Mouse (Mus musculus) spleen, adult 2 months (tissue): ENCODE results near the gene Ccr10. TPM values are rescaled to one million over a fixed set of nuclear protein-coding genes. Genes with fewer than 3 reads are reported as not detected.
A peak's percentile ranks its signal among the peaks of the same experiment; 100 is the strongest.
"Not testable (repeated sequence)": the region's sequence is repeated elsewhere in the genome, so short reads cannot be mapped to it uniquely, and the experiment has no call there.

ENCODE experiments used
- DNase-seq, 2 experiments: peaks; one replicate each; pipeline versions ENCODE4 v3.0.0 to v3.0.0-alpha.2; 2012 to 2021; ENCODE audit warnings: low spot score in 2 of 2, low read depth in 1 of 2
- H3K27ac ChIP-seq: fragments of 200-500 bp; 2 replicates; pipeline ENCODE4 v1.5.1; 2012; ENCODE audit warnings: low read length, inconsistent platforms; ENCODE audit not compliant: insufficient read depth
- H3K27me3 ChIP-seq: fragments of 200-500 bp; 2 replicates; pipeline ENCODE4 v1.6.1; 2012; ENCODE audit warnings: mild to moderate bottlenecking, moderate library complexity, low read length, inconsistent platforms; ENCODE audit not compliant: control insufficient read depth, insufficient read depth
- H3K36me3 ChIP-seq: fragments of 200-500 bp; 2 replicates; pipeline ENCODE4 v1.6.1; 2012; ENCODE audit warnings: mild to moderate bottlenecking, low read length, inconsistent platforms; ENCODE audit not compliant: control insufficient read depth, insufficient read depth
- H3K4me1 ChIP-seq: fragments of 200-500 bp; 2 replicates; pipeline ENCODE4 v1.6.1; 2011; ENCODE audit warnings: inconsistent platforms; ENCODE audit not compliant: control insufficient read depth, insufficient read depth, insufficient read length
- H3K4me3 ChIP-seq: fragments of 200-500 bp; 2 replicates; pipeline ENCODE4 v1.5.1; 2011; ENCODE audit warnings: mild to moderate bottlenecking, inconsistent platforms; ENCODE audit not compliant: insufficient read depth, insufficient read length; ENCODE audit errors: extremely low read depth
- CTCF ChIP-seq: fragments of 200-500 bp; IDR thresholded peaks from 2 replicates; pipeline ENCODE4 v1.5.1; 2011; ENCODE audit warnings: mild to moderate bottlenecking, inconsistent platforms; ENCODE audit not compliant: insufficient read depth, insufficient read length, insufficient replicate concordance; ENCODE audit errors: extremely low read depth
- POLR2A ChIP-seq: fragments of 200-500 bp; IDR thresholded peaks from 2 replicates; pipeline ENCODE4 v1.6.1; 2011; ENCODE audit warnings: low read depth, low read length, inconsistent platforms
- WGBS: fragments of 180-500 bp; shearing (Covaris S2); methylation state at CpG from one replicate; pipeline ENCODE4 v1.1.7; 2018; 5-methylcytosine and 5-hydroxymethylcytosine counted together
- polyA plus RNA-seq: library from polyadenylated mRNA; depleted of rRNA; stranded (reverse); fragments of >200 nt; gene quantifications from 2 replicates; pipeline ENCODE4 v1.2.3, GENCODE M21; 2012

Ccr10 gene
- polyA plus RNA-seq, 1 experiment, result 1.6 TPM

DNA sequence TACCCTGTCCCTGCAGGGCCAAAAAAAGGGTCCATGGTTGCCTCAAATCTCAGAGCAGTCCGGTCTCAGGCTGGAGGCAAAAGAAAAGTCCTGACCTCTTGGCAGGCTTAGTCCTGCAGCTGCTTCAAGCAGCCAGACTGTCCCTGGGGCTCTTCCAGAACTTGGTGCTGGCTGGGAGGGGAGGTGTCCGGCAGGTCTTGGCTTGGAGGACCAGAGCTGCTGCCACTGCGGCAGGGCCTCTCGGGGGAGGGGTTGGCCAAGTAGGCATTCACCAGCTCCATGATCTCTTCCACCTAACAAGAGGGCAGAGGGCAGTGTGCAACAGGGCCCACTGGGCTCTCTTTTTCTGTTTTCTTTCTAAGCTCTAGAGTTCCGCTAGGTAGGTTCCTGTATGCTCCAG is 12.5 kb downstream of the Ccr10 start:
- 86% methylated on average over 5 of the region's 5 CpGs for WGBS
- H3K27ac ChIP-seq, result no peak overlapping the region
- DNase-seq, result no peak
- H3K36me3 ChIP-seq, result no peaks in the 10 kb centered on the region
- TF ChIP-seq CTCF (no peak), POLR2A (no peak)
- peaks cover 6% of the 10 kb centered on the region for H3K4me1 ChIP-seq
- H3K4me3 ChIP-seq, result no peak overlapping the region
- peaks cover 23% of the 10 kb centered on the region for H3K27me3 ChIP-seq

DNA sequence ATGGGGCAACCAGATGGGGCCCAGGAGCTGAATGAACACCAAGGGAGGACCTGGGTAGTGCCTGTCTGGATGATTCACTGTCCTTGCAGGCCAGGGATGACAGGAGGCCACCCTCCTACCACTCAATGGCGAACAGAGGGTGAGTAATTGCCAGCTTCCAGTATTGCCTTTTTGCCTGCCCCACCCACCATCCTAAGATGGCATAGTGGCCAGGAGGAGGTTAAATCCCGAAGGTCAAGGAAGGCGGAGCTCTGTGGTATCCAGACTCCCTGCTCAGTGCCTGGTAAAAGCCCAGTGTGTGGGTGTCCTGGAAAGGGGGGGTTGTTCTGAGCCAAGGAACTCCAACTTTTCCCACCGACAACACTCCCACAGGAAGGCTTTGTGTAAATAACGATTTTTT is 12.9 kb downstream of the Ccr10 start:
- no peak for TF ChIP-seq POLR2A
- TF ChIP-seq CTCF, result no peak
- H3K4me3 ChIP-seq, result no peak overlapping the region
- 73% methylated on average over 5 of the region's 5 CpGs for WGBS
- H3K27me3 ChIP-seq, result peaks cover 22% of the 10 kb centered on the region
- no peak for DNase-seq
- H3K4me1 ChIP-seq, result peaks cover 6% of the 10 kb centered on the region
- no peaks in the 10 kb centered on the region for H3K36me3 ChIP-seq
- H3K27ac ChIP-seq, result no peak overlapping the region

DNA sequence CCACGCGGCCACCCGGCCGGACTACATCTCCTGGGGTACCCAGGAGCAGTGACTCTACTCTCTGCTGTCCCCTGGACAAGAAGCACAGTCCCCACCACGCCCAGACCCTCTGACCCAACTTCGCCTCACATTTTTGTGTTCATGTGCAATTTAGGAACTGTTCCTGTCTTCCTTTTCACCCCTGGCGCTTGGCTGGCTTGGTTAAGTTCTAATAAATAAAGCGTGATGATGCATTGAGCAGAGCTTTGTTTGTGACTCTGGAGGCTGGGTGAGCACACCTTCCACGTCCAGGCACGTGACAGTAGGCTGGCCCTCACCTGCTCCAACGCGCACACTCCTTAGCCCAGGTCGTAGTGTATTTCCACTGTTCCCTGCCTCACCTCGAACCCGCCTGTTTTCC is 13.7 kb downstream of the Ccr10 start:
- no peak for DNase-seq
- no peaks in the 10 kb centered on the region for H3K36me3 ChIP-seq
- no peak for TF ChIP-seq POLR2A
- H3K4me1 ChIP-seq, result peaks cover 6% of the 10 kb centered on the region
- no peak overlapping the region for H3K27ac ChIP-seq
- H3K27me3 ChIP-seq, result peaks cover 22% of the 10 kb centered on the region
- WGBS, result 91% methylated on average over 15 of the region's 15 CpGs
- H3K4me3 ChIP-seq, result no peak overlapping the region

DNA sequence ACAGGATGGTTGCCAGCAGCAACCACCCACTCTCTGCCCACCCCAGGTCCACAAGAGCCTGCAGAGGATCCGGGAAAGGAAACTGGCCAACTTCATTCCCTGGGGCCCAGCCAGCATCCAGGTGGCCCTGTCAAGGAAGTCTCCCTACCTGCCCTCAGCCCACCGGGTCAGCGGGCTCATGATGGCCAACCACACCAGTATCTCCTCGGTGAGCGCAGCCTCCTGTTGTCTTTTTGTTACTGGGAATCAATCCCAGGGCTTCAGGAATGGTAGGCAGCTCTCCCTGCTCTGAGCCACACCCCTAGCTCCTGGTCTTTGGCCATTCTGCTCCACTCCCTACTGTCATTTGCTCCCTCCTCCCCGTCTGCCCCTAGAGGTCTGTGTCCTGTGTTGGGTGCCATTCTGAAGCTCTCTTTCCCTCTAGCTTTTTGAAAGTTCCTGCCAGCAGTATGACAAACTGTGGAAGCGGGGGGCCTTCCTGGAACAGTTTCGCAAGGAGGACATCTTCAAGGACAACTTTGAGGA is 14.2 kb downstream of the Ccr10 start:
- H3K4me1 ChIP-seq, H3K27ac ChIP-seq, H3K4me3 ChIP-seq, DNase-seq, H3K36me3 ChIP-seq: not testable (repeated sequence)
- peaks cover 19% of the 10 kb centered on the region for H3K27me3 ChIP-seq
- 85% methylated on average over 8 of the region's 8 CpGs for WGBS

DNA sequence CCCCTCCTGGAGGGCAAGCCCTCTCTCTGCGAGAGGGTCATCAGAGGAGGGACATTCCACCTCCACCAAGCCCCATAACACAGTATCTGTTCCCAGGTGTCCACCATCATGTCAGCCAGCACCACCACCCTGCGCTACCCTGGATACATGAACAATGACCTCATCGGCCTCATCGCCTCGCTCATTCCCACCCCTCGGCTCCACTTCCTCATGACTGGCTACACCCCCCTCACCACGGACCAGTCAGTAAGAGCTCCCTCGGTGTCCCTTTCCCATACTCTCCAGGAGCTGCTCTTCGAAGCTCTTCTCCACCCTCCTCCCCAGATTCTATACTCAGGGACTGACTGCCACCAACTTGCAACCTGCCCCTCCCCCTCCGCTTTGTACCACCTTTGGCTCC is 15.1 kb downstream of the Ccr10 start:
- WGBS, result 78% methylated on average over 10 of the region's 10 CpGs
- H3K4me1 ChIP-seq, H3K4me3 ChIP-seq, H3K36me3 ChIP-seq, H3K27ac ChIP-seq, DNase-seq: not testable (repeated sequence)
- H3K27me3 ChIP-seq, result peaks cover 16% of the 10 kb centered on the region

DNA sequence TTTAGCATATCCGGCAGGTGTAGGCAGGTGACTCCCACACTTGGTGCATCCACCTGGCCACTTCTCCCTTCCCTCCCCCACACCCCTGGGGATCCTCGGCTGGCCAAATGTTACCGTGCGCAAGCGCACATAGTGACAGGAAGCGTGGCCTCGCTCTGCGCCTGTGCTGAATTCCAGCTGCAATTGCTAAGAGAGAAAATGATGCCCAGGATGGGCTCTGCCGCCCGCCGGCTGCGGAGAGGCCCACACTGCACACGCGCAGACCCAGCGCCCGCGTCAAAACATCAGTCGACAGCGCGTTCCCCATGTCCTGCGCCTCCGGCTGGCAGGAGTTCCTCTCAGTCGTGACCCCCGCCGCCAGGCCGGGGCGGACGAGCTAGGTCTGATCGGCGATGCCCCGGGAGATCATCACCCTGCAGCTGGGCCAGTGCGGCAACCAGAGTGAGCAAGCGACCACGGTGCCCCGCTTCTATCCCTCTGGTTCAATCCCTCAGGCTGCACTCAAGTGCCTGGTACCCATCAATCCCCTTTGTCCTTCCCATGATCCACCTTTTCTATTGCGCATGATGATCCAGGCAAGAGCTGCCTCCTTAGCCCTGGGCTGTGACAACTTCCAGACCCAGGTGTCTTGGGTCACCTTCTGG is 19.4 kb downstream of the Ccr10 start, which contains the start of gene Tubg2:
Gene Tubg2, plus strand, starts transcription at position 180 of the 644 bp plus-strand sequence.
- no peaks in the 10 kb centered on the region for H3K36me3 ChIP-seq
- WGBS, result 5% methylated on average over 36 of the region's 36 CpGs
- H3K4me3 ChIP-seq, result peak within 1 kb of the TSS; percentile 50
- no peaks in the 10 kb centered on the region for H3K27me3 ChIP-seq
- peak; percentile 50 to 67 for DNase-seq
- TF ChIP-seq POLR2A (no peak), CTCF (no peak)
- H3K27ac ChIP-seq, result peak within 1 kb of the TSS; percentile 45; the same call in 1 of the 2 replicates
- H3K4me1 ChIP-seq, result peaks cover 4% of the 10 kb centered on the region; the same call in 1 of the 2 replicates

DNA sequence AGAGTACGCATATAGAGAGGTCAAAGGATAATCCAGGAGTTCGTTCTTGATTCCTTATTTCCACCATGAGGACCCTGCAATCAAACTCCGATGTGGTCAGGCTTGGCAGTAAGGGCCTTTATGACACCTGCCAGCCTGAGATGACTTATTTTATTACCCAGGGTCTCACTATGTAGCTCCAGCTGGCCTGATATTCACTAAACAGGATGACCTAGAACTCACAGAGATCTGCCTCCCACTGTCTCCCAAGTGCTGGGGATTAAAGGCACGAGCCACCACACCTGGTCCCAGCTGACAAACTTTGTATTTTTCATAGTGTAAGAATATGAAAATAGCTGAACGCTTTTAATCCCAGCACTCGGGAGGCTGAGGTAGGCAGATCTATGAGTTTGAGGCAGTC is 20.1 kb downstream of the Ccr10 start:
- TF ChIP-seq CTCF (no peak), POLR2A (no peak)
- H3K27me3 ChIP-seq, result no peaks in the 10 kb centered on the region
- H3K36me3 ChIP-seq, result no peaks in the 10 kb centered on the region
- no peak overlapping the region for H3K4me3 ChIP-seq
- DNase-seq, result no peak
- no peak overlapping the region for H3K27ac ChIP-seq
- 83% methylated on average over 6 of the region's 6 CpGs for WGBS
- peaks cover 4% of the 10 kb centered on the region; the same call in 1 of the 2 replicates for H3K4me1 ChIP-seq
